Mouse (Mus musculus) liver, embryonic 13.5 days (tissue): Measurements from ENCODE around the gene Nags. TPM values are rescaled to one million over a fixed set of nuclear protein-coding genes. Genes with fewer than 3 reads are reported as not detected.
A peak's percentile ranks its signal among the peaks of the same experiment; 100 is the strongest.

Source experiments
- ATAC-seq: fragments of 200-750 bp; cut with Nextera tagmentation; 2 replicates; pipeline ENCODE4 v1.8.0; 2017; ENCODE audit warnings: low read depth, mild to moderate bottlenecking, moderate number of reproducible peaks, moderate library complexity
- DNase-seq: peaks from one replicate; pipeline ENCODE4 v3.0.0; 2022
- H3K27ac ChIP-seq: fragments of 300-500 bp; sonication (generic); 2 replicates; pipeline ENCODE4 v1.5.1; 2015; ENCODE audit warnings: moderate library complexity, mild to moderate bottlenecking, inconsistent platforms
- H3K27me3 ChIP-seq: fragments of 300-500 bp; sonication (generic); 2 replicates; pipeline ENCODE4 v1.6.1; 2015; ENCODE audit warnings: mild to moderate bottlenecking, inconsistent platforms
- H3K36me3 ChIP-seq: fragments of 300-500 bp; sonication (generic); 2 replicates; pipeline ENCODE4 v1.6.1; 2015; ENCODE audit warnings: mild to moderate bottlenecking, inconsistent platforms
- H3K4me1 ChIP-seq: fragments of 300-500 bp; sonication (generic); replicated peaks from 2 replicates; pipeline ENCODE4 v1.6.1; 2015; ENCODE audit warnings: inconsistent platforms
- H3K4me2 ChIP-seq: fragments of 300-500 bp; sonication (generic); 2 replicates; pipeline ENCODE4 v1.6.1; 2015; ENCODE audit warnings: inconsistent platforms, mild to moderate bottlenecking, moderate library complexity
- H3K4me3 ChIP-seq: fragments of 300-500 bp; sonication (generic); replicated peaks from 2 replicates; pipeline ENCODE4 v1.5.1; 2015; ENCODE audit warnings: mild to moderate bottlenecking, inconsistent platforms
- H3K9ac ChIP-seq: fragments of 300-500 bp; sonication (generic); 2 replicates; pipeline ENCODE4 v1.6.1; 2015; ENCODE audit warnings: mild to moderate bottlenecking, inconsistent platforms
- H3K9me3 ChIP-seq: fragments of 300-500 bp; sonication (generic); replicated peaks from 2 replicates; pipeline ENCODE4 v1.6.1; 2016; ENCODE audit warnings: inconsistent platforms
- WGBS: fragments of 180-500 bp; shearing (Covaris S2); methylation state at CpG from one replicate; pipeline ENCODE4 v1.1.7; 2015; ENCODE audit not compliant: insufficient replicate concordance; 5-methylcytosine and 5-hydroxymethylcytosine counted together
- polyA plus RNA-seq: library from polyadenylated mRNA; unstranded; fragments of >200 nt; fragmentation: Nextera tagmentation; extraction: Ambion mirVana; gene quantifications from 2 replicates; pipeline ENCODE4 v1.2.1, GENCODE M21; 2015

Nags gene
- polyA plus RNA-seq, 1 experiment from 2014 or later, result 8.7 TPM

DNA sequence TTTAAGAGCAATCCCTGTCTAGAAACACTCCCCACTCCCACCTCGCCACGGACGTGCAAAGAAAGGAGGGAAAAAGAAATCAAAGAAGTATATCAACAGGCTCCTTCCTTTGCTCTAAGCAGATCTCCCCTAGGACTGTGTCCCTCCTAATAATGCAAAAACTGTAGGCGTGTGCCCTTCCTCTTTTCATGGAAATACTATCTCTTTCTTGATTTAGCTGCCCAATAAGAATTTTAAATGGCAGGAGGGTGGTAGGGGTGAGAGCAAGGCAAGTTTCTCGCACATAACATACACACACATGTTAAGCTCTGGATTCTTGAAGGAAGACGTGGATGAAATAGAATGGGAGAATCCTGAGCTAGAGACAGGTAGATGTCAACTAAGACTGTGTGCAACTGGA is 43.7 kb downstream of the Nags start:
- peak overlapping the region; percentile 92 for H3K4me2 ChIP-seq

GRCm38 (mm10) chr11:102189461-102190436 is 44.4 kb downstream of the Nags start, which contains the start of gene G6pc3:
G6pc3 (plus strand) TSS chr11:102189620.
- DNase-seq (peak; percentile 66), ATAC-seq (peak; percentile 56)
- Histone ChIP-seq H3K9ac (peak within 1 kb of the TSS; percentile 74), H3K4me3 (peak within 1 kb of the TSS; percentile 67), H3K27me3 (no peaks in the 10 kb centered on the region), H3K9me3 (no peaks in the 10 kb centered on the region), H3K27ac (peak within 1 kb of the TSS; percentile 75), H3K4me1 (peaks cover 41% of the 10 kb centered on the region), H3K36me3 (peaks cover 15% of the 10 kb centered on the region; the same call in 1 of the 2 replicates), H3K4me2 (peak within 1 kb of the TSS; percentile 92)
- WGBS, result under 1% methylated on average over 50 of the region's 50 CpGs

More for the DNA sequence above, 43.7 kb downstream of the Nags start:
- H3K27ac ChIP-seq, result peak overlapping the region; percentile 75
- no peak for ATAC-seq
- H3K9me3 ChIP-seq, result no peaks in the 10 kb centered on the region
- no peaks in the 10 kb centered on the region for H3K27me3 ChIP-seq
- peaks cover 13% of the 10 kb centered on the region; the same call in 1 of the 2 replicates for H3K36me3 ChIP-seq
- H3K4me3 ChIP-seq, result peak overlapping the region; percentile 67
- peaks cover 44% of the 10 kb centered on the region for H3K4me1 ChIP-seq
- 54% methylated on average over 6 of the region's 6 CpGs for WGBS
- H3K9ac ChIP-seq, result peak overlapping the region; percentile 74
- no peak for DNase-seq

DNA sequence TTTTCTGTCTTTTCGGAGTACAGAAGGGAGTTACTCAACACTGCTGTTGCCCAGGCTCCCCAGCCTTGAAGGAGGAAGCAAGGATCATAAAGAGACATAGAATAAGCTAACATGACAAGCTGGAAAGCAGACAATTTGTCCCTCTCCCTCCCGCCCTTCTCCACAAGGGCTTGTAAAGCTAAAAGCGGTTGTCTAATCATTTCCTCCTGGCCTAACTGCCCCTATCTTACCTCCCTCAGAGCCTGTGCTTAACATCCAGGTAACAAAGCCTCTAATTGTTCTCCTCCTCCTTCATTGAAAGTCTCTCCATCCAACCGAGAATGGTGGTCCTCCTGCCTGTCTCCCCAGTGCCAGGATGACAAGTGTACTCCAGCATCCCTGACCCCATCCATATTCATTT is 45.5 kb downstream of the Nags start:
- peaks cover 38% of the 10 kb centered on the region for H3K4me1 ChIP-seq
- H3K9ac ChIP-seq, result peak overlapping the region; percentile 74
- H3K27me3 ChIP-seq, result no peaks in the 10 kb centered on the region
- H3K4me3 ChIP-seq, result peak overlapping the region; percentile 67
- no peaks in the 10 kb centered on the region for H3K9me3 ChIP-seq
- H3K36me3 ChIP-seq, result peaks cover 23% of the 10 kb centered on the region; the same call in 1 of the 2 replicates
- no peak for ATAC-seq
- H3K27ac ChIP-seq, result peak overlapping the region; percentile 75
- WGBS, result 23% methylated on average over 4 of the region's 4 CpGs
- H3K4me2 ChIP-seq, result peak overlapping the region; percentile 92
- no peak for DNase-seq

GRCm38 (mm10) chr11:102193657-102194440 is 48.5 kb downstream of the Nags start:
- no peak for ATAC-seq
- no peak overlapping the region for H3K4me2 ChIP-seq
- H3K27me3 ChIP-seq, result no peaks in the 10 kb centered on the region
- DNase-seq, result no peak
- peaks cover 38% of the 10 kb centered on the region for H3K36me3 ChIP-seq
- H3K27ac ChIP-seq, result no peak overlapping the region
- no peak overlapping the region for H3K4me3 ChIP-seq
- WGBS, result 75% methylated on average over 9 of the region's 9 CpGs
- no peak overlapping the region for H3K9ac ChIP-seq
- H3K9me3 ChIP-seq, result no peaks in the 10 kb centered on the region
- H3K4me1 ChIP-seq, result peaks cover 37% of the 10 kb centered on the region

DNA sequence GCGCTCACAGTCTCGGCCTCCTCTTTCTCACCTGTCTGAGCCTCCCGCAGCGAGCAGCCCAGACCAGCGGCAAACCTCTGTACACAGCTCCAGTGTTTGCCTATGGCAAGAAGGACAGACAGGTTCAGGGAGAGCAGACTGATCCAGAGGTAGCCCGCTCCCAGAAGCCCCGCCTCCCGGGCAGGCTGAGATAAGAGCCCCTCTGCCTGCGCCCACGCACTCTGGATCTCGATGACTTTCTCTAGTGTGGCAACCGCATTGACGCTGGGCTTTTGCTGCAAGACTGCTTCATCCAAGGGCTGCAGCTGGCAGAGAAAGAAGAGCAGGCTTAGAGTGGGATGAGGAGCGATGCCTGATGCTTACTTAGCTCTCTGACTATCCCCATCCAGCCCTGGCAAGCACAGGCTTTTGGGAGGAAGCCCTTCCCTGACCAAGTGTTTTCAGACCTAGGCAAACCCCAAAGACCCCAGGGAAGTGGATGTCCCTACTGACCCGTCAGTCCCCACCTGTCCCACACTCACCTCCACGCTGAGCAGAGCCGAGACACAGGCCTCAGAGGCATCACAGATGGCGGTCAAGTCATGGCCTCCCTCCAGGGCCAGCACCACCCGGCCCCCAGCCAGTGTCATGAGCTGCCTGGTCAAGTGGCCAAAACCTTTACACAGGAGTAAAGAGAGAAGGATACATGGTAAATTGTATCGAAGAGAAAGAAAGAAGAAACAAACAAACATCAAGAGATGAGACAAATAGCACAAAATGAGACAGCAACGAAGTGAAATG is 50.9 kb downstream of the Nags start:
- no peak overlapping the region for H3K9ac ChIP-seq
- peaks cover 14% of the 10 kb centered on the region for H3K4me1 ChIP-seq
- no peaks in the 10 kb centered on the region for H3K27me3 ChIP-seq
- peak overlapping the region; percentile 2; the same call in 1 of the 2 replicates for H3K27ac ChIP-seq
- H3K36me3 ChIP-seq, result peaks cover 50% of the 10 kb centered on the region
- no peaks in the 10 kb centered on the region for H3K9me3 ChIP-seq
- H3K4me2 ChIP-seq, result no peak overlapping the region
- no peak for DNase-seq
- peak; percentile 44 for ATAC-seq
- 55% methylated on average over 21 of the region's 21 CpGs for WGBS
- H3K4me3 ChIP-seq, result no peak overlapping the region

GRCm38 (mm10) chr11:102198245-102198644 is 52.9 kb downstream of the Nags start:
- no peak for ATAC-seq
- Histone ChIP-seq H3K36me3 (peaks cover 51% of the 10 kb centered on the region), H3K27me3 (no peaks in the 10 kb centered on the region), H3K9ac (no peak overlapping the region), H3K4me1 (peaks cover 10% of the 10 kb centered on the region), H3K4me3 (no peak overlapping the region), H3K27ac (no peak overlapping the region), H3K4me2 (no peak overlapping the region), H3K9me3 (no peaks in the 10 kb centered on the region)
- no peak for DNase-seq
- 62% methylated on average over 6 of the region's 6 CpGs for WGBS

Other genes starting within 250 kb of the Nags start
- 0.06 TPM in 1 of 2 replicates, not detected in the other for gene Sost, start 178.5 kb upstream of the Nags start, polyA plus RNA-seq
- gene Cfap97d1, start 161.2 kb upstream of the Nags start, polyA plus RNA-seq, result not detected in 2 replicates
- gene Dusp3, start 158.5 kb upstream of the Nags start, polyA plus RNA-seq, result 9.8 and 11.2 TPM in 2 replicates
- gene Mpp3, start 117.1 kb upstream of the Nags start, polyA plus RNA-seq, result 0.24 and 0.36 TPM in 2 replicates
- gene Cd300lg, start 104.0 kb upstream of the Nags start, polyA plus RNA-seq, result 0.51 and 0.63 TPM in 2 replicates
- gene Mpp2, start 57.0 kb upstream of the Nags start, polyA plus RNA-seq, result 10.2 and 13.3 TPM in 2 replicates
- gene Ppy, start 44.2 kb upstream of the Nags start, polyA plus RNA-seq, result not detected in 2 replicates
- not detected in 2 replicates for gene Pyy, start 37.7 kb upstream of the Nags start, polyA plus RNA-seq
- gene Tmem101, start 10.9 kb downstream of the Nags start, polyA plus RNA-seq, result 12.8 and 14.3 TPM in 2 replicates
- 92.6 and 95.3 TPM in 2 replicates for gene Lsm12, start 39.8 kb downstream of the Nags start, polyA plus RNA-seq
- gene G6pc3, start 44.1 kb downstream of the Nags start, polyA plus RNA-seq, result 14.0 and 14.4 TPM in 2 replicates
- 12.8 and 12.9 TPM in 2 replicates for gene Hdac5, start 84.7 kb downstream of the Nags start, polyA plus RNA-seq
- 14.6 and 16.4 TPM in 2 replicates for gene BC030867, start 103.4 kb downstream of the Nags start, polyA plus RNA-seq
- gene Asb16, start 123.2 kb downstream of the Nags start, polyA plus RNA-seq, result 0.06 and 0.08 TPM in 2 replicates
- gene Tmub2, start 139.4 kb downstream of the Nags start, polyA plus RNA-seq, result 22.8 and 24.9 TPM in 2 replicates
- 4.6 and 4.9 TPM in 2 replicates for gene Atxn7l3, start 151.1 kb downstream of the Nags start, polyA plus RNA-seq
- gene Ubtf, start 174.2 kb downstream of the Nags start, polyA plus RNA-seq, result 70.0 and 81.5 TPM in 2 replicates
- gene Slc4a1, start 220.7 kb downstream of the Nags start, polyA plus RNA-seq, result 734 and 914 TPM in 2 replicates
- gene Rundc3a, start 247.9 kb downstream of the Nags start, polyA plus RNA-seq, result 1.5 and 1.7 TPM in 2 replicates